Mouse (Mus musculus) brown adipose tissue, adult 24 weeks (tissue): ENCODE measurements around the gene Ercc8. TPM values are rescaled to one million over a fixed set of nuclear protein-coding genes. Genes with fewer than 3 reads are reported as not detected.

Experiments used
- H3K27ac ChIP-seq: fragments of 200-500 bp; replicated peaks from 2 replicates; pipeline ENCODE4 v1.5.1; 2012; ENCODE audit warnings: low read depth, mild to moderate bottlenecking, low read length
- H3K4me1 ChIP-seq: fragments of 200-500 bp; 2 replicates; pipeline ENCODE4 v1.6.1; 2012; ENCODE audit warnings: low read length, mixed read lengths; ENCODE audit not compliant: control insufficient read depth, insufficient read depth, insufficient read length
- H3K4me3 ChIP-seq: fragments of 200-500 bp; 2 replicates; pipeline ENCODE4 v1.5.1; 2012; ENCODE audit warnings: low read depth, mild to moderate bottlenecking, low read length, moderate library complexity; ENCODE audit not compliant: insufficient read depth
- polyA plus RNA-seq: library from polyadenylated mRNA; stranded (reverse); fragments of >200 nt; gene quantifications from 2 replicates; pipeline ENCODE4 v1.2.4, GENCODE M21; 2012; ENCODE audit not compliant: missing spikeins, insufficient read depth, insufficient read length

Ercc8 gene
- polyA plus RNA-seq, 1 experiment: 2.1 TPM

DNA sequence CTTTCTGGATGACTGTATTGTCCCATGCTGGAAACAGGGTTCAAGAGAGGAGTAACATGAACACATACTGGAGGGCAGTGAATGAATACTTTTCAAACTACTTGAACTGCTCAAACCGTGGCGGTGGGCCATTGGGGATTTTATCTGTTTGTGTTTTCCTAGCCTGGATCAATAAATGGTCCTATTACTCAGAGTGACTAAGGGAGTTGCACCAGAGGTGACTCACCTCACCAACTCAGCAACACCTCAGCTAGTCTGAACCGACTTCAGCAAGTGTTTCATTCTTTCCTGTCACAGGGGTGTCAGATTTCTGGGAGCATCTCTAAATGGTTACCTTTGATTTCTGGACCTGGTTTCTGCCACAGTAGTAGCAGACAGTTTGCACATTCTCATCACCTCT lies 70.7 kb downstream of the Ercc8 start:
- H3K27ac ChIP-seq: no peak overlapping the region
- no peak overlapping the region for H3K4me3 ChIP-seq
- no peaks in the 10 kb centered on the region for H3K4me1 ChIP-seq

- no peaks in the 10 kb centered on the region for H3K4me1 ChIP-seq
- H3K4me3 ChIP-seq: no peak overlapping the region
- H3K27ac ChIP-seq: no peak overlapping the region
Measured at GRCm38 (mm10) chr13:108229634-108230330, 71.3 kb downstream of the Ercc8 start.

DNA sequence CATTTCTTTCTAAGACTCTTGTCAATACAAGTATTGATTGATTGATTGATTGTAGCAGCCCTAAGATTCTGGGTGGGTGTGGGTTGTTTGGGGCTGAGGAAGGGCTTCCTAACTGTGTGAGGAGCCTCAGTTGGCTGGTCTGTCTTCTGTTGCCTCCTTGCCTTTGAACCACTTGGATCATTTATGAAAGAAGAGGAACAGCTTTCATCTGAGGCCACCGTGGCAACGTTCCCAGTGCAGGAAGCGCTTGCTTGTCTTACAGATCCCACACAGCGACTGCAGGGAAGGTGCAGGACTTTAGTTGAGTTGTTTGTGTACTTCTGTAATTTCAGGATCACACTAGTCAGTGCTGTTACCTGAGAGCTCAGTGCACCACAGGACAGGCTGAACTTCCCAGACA lies 81.5 kb downstream of the Ercc8 start:
- H3K27ac ChIP-seq: no peak overlapping the region
- H3K4me1 ChIP-seq: no peaks in the 10 kb centered on the region
- no peak overlapping the region for H3K4me3 ChIP-seq

DNA sequence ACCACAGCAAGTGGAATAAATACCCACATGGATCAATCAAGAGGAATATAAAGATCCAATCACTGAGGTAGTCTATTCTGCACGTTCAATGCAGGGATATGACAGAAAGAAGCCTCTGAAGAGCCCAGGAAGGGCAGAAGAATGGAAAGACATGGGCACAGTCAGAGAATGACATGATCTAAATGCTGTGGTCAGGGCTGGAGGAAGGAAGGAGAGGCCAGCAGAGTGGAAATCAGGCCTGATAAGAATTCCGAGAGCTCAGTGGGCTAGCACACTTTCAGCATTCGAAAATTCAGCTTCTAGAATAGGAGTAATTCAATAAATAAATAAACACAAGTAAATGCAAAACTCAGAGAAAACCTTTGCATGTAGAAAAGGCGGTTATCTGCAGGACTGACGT lies 83.2 kb downstream of the Ercc8 start:
- Histone ChIP-seq H3K4me1 (no peaks in the 10 kb centered on the region), H3K27ac (no peak overlapping the region), H3K4me3 (no peak overlapping the region)

Other genes with a start within 250 kb of the Ercc8 start
- 45.2 and 52.1 TPM in 2 replicates for gene Smim15, start 114.3 kb upstream of the Ercc8 start, polyA plus RNA-seq
- 85.4 and 116 TPM in 2 replicates for gene Ndufaf2, start 108 bp upstream of the Ercc8 start, polyA plus RNA-seq
- not detected in 2 replicates for gene Elovl7, start 55.7 kb downstream of the Ercc8 start, polyA plus RNA-seq
- gene Depdc1b, start 157.6 kb downstream of the Ercc8 start, polyA plus RNA-seq: not detected in 2 replicates